Mouse (Mus musculus) frontal cortex, postnatal 25 days (tissue): ENCODE results near the gene H2afy2.

ENCODE experiments used
- DNase-seq, 2 experiments: peaks; one replicate each; pipeline ENCODE4 v3.0.0; 2022; ENCODE audit warnings: low spot score in 2 of 2

H2afy2 gene

GRCm38 (mm10) chr10:61783621-61784251 lies at the start of gene H2afy2:
H2afy2 (minus strand) TSS chr10:61784147.
- peak; percentile 57 to 58 for DNase-seq

- DNase-seq = no peak
Observed at GRCm38 (mm10) chr10:61832713-61833112, 48.8 kb upstream of the H2afy2 start.

DNA sequence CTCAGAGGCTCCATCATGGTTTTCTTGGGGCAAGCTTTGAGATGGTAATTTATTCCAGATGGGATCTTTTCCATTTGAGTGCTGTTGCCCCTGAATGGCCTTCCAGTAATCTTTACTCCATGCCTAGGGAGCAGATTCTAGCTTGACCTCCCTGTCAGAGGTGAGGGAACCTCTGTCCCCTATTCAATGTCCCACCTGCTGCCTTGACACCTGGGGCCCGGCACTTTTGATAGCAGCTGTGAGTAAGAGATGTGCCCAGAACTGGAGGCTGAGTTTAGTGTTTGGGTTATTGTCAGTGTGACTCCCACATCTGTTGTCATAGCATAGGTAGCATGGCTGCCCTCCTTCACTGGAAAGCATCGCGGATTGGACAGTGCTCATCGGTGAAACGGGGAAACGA lies 47.8 kb upstream of the H2afy2 start:
- no peak for DNase-seq

GRCm38 (mm10) chr10:61831251-61831650 lies 47.3 kb upstream of the H2afy2 start:
- DNase-seq = no peak

DNA sequence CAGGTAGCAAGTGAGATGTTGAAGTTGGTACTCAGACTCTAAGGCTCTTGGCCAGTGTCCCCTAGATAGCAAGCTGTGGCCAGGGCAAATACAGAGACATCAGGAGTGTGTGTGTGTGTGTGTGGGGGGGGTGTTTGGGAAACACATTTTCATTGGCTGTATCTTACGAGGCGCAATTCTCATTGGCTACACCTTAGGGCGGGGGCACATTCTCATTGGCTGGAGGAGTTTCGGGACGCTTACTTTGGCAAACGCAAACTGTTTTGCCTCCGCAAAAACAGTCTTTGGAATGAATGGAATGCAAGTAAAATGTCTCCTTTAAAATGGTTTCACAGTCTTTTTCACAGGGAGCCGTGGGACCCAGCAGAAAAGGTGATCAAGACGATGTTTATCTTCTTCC lies 46.9 kb upstream of the H2afy2 start:
- DNase-seq = no peak

DNA sequence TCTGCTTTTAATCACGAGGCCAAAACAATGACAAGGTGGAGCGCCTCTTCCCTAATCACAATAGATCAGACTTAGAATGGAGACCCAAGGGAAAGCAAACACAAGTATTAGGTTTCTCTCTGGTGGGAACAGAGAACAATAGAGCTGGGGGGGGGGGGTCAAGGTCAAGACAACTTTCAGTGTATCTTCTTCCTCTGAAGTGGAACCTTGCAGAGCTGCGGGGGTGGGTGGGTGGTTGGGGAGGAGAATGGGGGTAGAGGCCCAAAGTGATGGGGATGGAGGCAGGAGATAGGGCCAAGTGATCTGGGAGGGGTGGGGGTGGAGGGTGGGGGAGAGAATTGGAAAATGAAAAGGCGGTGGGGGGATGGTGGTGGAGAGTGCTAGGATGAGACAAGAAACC lies 45.1 kb upstream of the H2afy2 start:
- no peak for DNase-seq

- DNase-seq = no peak
Observed at GRCm38 (mm10) chr10:61827950-61828936, 44.3 kb upstream of the H2afy2 start.

DNA sequence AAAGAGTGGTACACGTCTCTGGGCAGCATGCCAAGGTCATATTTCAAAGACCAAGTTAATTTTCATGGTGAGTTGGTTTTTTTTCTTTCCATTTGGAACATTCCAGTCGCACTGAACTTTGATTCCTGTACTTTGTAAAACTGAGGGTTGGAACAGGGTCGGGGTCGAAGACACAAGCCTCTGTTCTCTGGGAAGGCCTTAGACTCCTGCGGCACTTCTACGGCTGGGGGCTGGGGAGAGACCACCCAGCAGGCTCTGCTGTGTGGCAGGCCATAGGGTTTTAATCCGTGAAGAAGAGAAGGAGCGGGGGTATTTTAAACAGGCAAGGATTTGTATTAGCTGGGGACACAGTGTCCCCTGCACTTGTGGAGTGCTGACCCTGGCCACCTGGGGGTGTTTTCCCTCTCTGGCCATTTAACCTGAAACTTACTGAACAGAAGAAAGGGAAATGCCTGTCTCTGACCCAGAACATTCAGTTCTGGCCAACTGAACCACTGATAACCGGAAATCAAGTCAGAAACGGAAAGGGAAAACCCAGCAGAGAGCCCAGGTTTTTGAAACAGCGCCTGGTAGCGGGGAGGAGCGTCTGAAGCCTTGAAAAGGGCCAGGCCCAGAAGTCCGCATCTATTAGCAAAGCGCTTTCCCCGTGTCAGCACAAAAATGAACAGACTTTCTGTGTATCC lies 42.9 kb upstream of the H2afy2 start:
- no peak for DNase-seq

GRCm38 (mm10) chr10:61825979-61826752 lies 42.2 kb upstream of the H2afy2 start:
- DNase-seq = no peak

DNA sequence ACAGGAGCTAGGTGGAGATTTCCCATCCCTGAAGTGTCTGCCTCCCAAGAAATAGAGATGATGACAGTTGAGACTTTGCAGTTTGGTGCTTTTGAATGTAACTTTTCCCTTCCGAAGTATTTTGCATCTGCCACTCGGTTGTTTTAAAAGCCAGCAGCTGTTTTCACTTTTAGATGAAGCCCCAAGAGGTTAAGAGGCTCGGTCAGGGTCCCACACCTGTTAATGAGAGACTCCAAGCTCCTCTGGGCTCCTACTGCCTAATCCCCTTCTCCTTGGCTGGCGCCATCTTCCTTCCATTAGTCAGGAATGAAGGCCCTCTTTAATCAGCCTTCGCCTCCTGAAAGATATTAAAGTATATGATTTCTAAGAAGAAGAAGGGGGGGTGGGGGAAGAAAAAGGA lies 41.6 kb upstream of the H2afy2 start:
- no peak for DNase-seq

DNA sequence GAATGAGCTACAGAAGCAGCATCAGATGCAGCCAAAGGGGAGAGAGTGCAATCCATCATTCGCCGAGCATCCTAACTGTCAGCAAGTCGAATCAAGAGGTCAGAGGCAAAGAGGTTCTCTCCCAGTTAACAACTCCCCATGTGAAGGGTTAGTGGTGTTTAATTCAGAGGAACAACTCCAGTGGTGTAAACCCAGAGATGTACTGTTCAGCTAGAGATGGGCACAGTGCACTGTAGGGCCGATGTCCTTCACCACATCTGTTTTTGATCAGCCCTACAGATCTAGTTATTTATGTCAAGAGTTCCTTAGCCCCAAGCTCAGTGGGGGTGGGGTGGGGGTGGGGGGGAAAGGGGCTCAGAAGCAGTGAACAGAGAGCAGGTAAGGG lies 39.8 kb upstream of the H2afy2 start:
- DNase-seq = no peak

DNA sequence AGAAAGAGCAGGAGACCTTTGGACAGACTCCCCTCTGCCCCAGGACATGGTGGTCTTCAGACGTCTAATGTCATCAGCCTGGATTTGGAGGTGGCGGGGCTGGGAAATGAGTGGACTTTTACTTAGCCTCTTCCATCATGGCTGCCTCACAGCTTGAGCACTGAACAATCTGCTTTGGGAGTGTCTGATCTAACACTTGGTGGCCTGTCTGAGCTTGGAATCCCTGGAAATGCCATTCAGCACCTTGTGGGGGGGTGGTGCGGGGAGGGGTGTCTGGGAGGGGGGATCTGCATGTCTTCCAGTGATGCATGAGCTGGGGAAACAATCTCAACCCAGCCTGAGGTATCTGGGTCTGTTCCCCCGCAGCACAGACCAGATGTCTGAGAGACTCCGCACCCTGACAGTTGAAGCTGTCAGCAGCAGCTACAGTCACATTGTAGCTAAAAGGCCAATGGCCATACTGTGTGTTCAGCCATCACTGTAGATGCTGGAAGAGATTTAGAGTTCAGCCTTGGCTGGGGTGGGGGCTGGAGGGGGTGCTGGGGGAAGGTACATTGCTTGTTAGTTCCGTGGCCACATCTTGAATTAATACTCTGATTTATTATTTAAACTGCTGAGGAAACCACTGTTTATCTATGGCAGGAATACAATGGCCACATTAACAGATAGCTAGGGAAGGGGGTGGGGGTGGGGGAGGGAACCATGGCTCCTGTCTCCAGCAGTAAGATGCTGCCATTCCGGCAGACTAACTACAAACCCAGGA lies 39.2 kb upstream of the H2afy2 start:
- DNase-seq = no peak

DNA sequence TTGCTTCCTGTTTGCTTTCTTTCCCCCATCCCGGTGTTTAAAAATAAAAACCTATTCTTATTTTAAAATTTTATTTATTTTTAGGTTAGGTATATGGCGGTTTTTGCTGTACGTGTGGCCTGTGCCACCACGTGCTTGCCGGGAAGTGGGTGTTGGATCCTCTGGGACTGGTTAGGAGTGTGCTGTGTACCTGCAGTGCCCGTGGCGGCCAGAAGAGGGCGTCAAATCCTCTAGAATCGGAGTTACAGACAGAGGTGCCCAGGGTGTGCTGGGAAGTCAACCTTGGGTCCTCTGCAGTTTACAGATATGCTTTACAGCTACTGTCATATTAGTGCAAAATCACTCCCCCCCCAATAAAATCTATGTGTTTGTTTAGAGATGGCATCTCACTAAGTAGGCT lies 36.1 kb upstream of the H2afy2 start:
- no peak for DNase-seq

DNA sequence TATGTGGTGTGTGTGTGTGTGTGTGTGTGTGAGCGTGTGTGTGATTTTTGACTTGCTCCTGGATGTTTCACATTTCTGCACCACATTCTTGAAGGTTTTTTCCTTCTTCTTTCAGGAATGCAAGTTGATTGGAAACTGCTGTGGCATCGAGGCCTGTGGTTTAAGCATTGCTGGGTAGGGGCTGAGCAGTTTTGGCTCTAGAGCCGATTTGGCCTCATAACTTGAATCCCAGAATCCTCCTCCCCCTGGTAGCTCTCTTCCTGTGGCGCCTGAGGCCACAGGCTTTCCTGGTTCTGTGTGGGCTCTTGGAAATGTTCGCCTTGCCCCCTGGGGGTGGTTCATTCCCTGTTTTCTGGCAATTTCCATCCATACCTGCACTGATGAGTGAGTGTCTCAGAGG lies 28.0 kb upstream of the H2afy2 start:
- no peak for DNase-seq

GRCm38 (mm10) chr10:61798133-61798576 lies 14.2 kb upstream of the H2afy2 start:
- no peak for DNase-seq

DNA sequence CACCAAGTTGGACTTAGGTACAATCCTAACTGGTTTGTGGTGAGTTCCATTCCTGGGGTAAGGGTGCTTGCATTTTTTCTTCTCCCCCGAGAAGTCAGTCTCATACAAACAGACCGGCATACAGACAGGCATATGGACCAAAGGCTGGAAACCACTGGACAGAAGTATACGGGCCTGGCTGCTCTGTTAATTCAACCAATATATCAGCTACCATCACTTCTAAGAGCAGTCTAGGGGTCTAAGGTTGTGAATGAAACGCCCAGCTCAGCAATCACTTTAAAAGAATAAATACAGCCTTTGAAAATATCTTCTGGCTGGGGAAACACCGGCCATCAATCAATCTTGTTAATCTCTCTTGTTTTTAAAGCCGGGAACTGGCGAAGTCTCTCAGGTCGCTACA lies 11.5 kb upstream of the H2afy2 start:
- no peak for DNase-seq

GRCm38 (mm10) chr10:61794971-61795370 lies 11.0 kb upstream of the H2afy2 start:
- DNase-seq = no peak

- DNase-seq = no peak
Observed at GRCm38 (mm10) chr10:61793015-61793414, 9.1 kb upstream of the H2afy2 start.

DNA sequence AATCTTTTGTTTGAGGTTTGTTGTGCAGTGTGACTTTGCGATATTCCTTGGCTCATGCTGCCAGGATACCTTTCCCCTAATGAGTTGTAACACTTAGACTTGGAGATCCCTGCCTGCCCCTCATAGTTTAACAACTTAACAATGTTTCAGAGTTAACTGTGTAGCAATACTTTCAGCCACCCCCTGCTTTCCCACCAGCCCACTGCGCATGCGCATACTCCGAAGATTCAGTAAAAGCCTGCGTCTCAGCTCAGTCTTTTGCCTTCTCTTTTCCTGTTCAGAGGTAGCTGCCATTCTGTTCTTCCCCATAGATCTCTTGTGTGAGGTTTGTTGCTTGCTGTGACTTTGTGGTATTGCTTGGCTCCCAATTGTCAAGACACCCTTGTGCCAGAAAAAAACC lies 4.6 kb upstream of the H2afy2 start:
- DNase-seq = no peak

DNA sequence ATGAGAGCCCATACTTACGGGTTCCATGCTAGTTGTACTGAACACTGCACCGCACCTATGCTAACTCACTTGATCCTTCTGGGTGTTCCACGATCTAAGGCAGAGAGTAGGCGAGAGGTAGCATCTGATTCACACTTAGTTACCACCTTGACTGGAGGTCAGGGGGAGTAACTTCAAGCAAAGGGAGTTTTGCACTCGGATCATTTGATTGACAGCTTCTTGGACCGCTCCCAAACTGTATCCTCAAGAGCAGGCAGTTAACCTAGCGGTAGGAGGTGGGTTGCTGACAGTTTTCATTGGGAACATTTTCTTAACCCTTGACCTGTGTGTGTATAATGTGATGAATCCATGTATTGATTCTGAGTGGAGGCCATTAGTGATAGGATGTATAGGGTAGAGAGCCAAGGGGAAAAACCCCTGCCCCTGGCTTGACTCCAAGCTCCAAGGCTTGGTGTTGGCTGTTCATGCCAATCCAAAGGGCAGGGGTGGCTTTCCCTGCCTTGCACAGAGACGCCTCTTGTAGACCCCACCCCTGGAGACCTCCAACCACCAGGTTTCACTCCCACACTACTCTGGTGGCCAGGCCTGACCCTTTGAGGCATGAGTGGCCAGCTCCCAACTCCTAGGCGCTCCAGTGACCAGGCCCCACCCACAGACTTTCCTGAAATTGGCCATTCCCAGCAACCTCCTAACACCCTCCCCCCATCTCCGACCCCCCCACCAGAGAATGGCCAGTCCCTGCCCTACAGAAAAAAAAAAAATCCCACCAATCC lies 3.8 kb upstream of the H2afy2 start:
- DNase-seq = no peak
